Mouse (Mus musculus): ENCODE results near the gene Ttc19. TPM values are rescaled to one million over a fixed set of nuclear protein-coding genes. Genes with fewer than 3 reads are reported as not detected.

Gene Ttc19
- 24.1 and 27.4 TPM in 2 replicates for total RNA-seq (2012; rRNA removed)

DNA sequence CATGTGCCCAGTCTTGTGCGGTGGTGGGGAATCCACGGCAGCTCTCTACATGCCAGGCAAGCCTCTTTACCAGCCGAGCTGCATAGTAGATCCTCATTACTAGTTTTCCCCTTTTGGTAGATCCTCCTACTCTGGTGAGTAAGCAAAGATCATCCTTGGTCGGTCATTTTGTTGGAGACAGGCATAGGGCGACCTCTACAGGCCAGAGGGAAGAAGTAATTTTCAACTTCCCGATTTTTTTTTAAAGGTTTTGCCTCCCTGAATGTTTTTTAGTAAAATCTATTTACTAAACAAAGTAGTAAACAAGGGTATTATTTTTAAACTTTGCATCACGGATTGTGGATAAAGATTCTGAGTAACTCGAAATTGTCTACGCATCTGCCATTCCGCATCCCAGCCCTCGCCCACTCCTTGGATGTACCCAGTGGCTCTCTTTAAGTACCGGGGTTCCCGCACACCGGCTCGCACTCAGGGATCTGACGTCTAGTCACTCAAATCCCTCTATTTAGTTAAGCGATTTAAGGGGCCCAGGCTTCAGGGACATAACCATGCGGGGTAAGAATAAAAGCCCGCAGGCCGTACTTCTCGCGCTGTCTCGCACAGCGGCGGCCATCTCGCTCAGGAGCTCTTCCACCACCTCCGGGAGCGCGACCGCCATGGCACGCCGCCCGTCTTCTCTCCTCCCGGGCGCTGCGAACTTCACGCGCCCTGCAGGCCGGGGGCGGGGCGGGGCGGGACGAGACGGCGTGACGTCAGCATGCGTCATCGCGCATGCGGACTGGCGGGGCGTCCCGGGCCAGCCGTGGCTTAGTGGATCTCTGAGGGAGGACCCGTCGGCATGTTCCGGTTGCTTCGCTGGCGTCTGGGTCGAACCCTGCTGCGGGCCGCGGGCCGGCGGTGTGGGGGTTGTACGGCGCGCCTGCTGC is at the start of gene Ttc19, which contains the start of gene Zswim7:
Ttc19 (plus strand) TSS at position 799 of the 926 bp plus-strand sequence.
Zswim7 (minus strand) TSS at position 701 of the 926 bp plus-strand sequence.
- H3K4me3 ChIP-seq (ENCODE audit: insufficient read depth in 1 of 2, low read depth in 1 of 2, low read length in 2 of 2, poor library complexity in 1 of 2, severe bottlenecking in 1 of 2): peak within 1 kb of the TSS; percentile 96 to 98
- H3K36me3 ChIP-seq (ENCODE audit: control insufficient read depth, insufficient read depth, low read length, poor library complexity, severe bottlenecking): peaks cover 10% of the 10 kb centered on the region
- peak within 1 kb of the TSS; percentile 92 for H3K27ac ChIP-seq (ENCODE audit: insufficient read depth, low read depth, low read length, poor library complexity, severe bottlenecking)
- H3K9ac ChIP-seq (ENCODE audit: insufficient read depth, low read depth, low read length, poor library complexity, severe bottlenecking): peak within 1 kb of the TSS; percentile 99
- H3K4me1 ChIP-seq (ENCODE audit: control insufficient read depth in 2 of 2, insufficient read depth in 2 of 2, low read length in 2 of 2, poor library complexity in 1 of 2): 0 out of 4 replicates have a peak, but pooled peaks cover 0 to 1% of the 10 kb centered on the region in 2 experiments
- in situ Hi-C loops (cut with MboI; ENCODE audit: low sequenced_read_pairs in 2 of 2, unreplicated experiment in 2 of 2): no loop called here
- no peak for TF ChIP-seq HCFC1 (IDR thresholded peaks at IDR 0.05; ENCODE audit: borderline replicate concordance, insufficient read depth, low read length)
- TF ChIP-seq ZNF384 (IDR thresholded peaks at IDR 0.05; ENCODE audit: low read depth, low read length): peak; percentile 82; the same call in 1 of the 2 replicates
- TF ChIP-seq ZC3H11A (IDR thresholded peaks at IDR 0.05; ENCODE audit: borderline replicate concordance, low read depth, low read length): 0 out of 2 replicates have a peak, but pooled peaks have one; percentile 11
- TF ChIP-seq CHD2 (IDR thresholded peaks at IDR 0.05; ENCODE audit: low read depth, low read length): no peak
- peak; percentile 55; the same call in 1 of the 2 replicates for TF ChIP-seq MAFK (IDR thresholded peaks at IDR 0.05; ENCODE audit: insufficient read depth, low read depth, low read length)
- peak; percentile 79 for DNase-seq (ENCODE audit: low read depth, low spot score)
- no peaks in the 10 kb centered on the region for H3K9me3 ChIP-seq (ENCODE audit: control insufficient read depth, insufficient read depth, low read depth, low read length)

DNA sequence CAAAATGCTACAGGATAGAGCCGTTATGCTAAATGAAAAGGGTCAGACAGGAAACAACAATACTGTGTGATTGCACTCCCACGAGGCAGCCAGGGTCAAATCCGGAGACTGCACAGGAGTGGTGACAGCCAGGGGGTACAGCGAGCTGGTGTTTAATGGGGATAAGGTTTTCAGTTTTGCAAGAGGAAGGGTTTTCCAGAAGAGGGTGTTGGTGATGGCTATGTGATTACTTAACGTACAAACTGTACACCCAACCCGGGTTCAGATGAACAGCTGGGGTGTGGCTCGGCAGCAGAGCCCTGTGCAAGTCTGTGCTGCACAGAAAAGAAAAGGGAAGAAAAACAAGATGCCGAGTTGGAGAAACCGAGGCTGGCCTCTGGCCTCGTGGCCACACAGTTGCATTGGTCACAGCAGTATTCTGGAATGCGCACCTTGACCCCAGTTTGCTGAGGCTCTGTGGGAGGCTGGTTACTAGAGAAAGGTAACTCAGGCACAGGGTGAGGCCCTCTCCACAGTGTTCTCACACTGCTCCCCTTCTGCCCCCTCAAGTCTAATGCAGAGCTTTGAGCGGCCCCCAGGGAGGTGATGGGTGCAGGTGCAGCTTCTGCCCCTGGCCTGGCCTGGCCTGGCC is 40.5 kb upstream of the Ttc19 start:
- no peak for DNase-seq (ENCODE audit: low read depth, low spot score)
- Histone ChIP-seq H3K4me1 (ENCODE audit: control insufficient read depth in 2 of 2, insufficient read depth in 2 of 2, low read length in 2 of 2, poor library complexity in 1 of 2) (no peaks in the 10 kb centered on the region), H3K27ac (ENCODE audit: insufficient read depth, low read depth, low read length, poor library complexity, severe bottlenecking) (no peak overlapping the region), H3K9me3 (ENCODE audit: control insufficient read depth, insufficient read depth, low read depth, low read length) (no peaks in the 10 kb centered on the region; the same call in 1 of the 2 replicates), H3K9ac (ENCODE audit: insufficient read depth, low read depth, low read length, poor library complexity, severe bottlenecking) (no peak overlapping the region), H3K4me3 (ENCODE audit: insufficient read depth in 1 of 2, low read depth in 1 of 2, low read length in 2 of 2, poor library complexity in 1 of 2, severe bottlenecking in 1 of 2) (no peak overlapping the region), H3K36me3 (ENCODE audit: control insufficient read depth, insufficient read depth, low read length, poor library complexity, severe bottlenecking) (no peaks in the 10 kb centered on the region)
- TF ChIP-seq MAFK (IDR thresholded peaks at IDR 0.05; ENCODE audit: insufficient read depth, low read depth, low read length) (no peak), CHD2 (IDR thresholded peaks at IDR 0.05; ENCODE audit: low read depth, low read length) (no peak), ZC3H11A (IDR thresholded peaks at IDR 0.05; ENCODE audit: borderline replicate concordance, low read depth, low read length) (no peak), HCFC1 (IDR thresholded peaks at IDR 0.05; ENCODE audit: borderline replicate concordance, insufficient read depth, low read length) (no peak), ZNF384 (IDR thresholded peaks at IDR 0.05; ENCODE audit: low read depth, low read length) (no peak)
- in situ Hi-C loops (cut with MboI; ENCODE audit: low sequenced_read_pairs in 2 of 2, unreplicated experiment in 2 of 2): no loop called here

DNA sequence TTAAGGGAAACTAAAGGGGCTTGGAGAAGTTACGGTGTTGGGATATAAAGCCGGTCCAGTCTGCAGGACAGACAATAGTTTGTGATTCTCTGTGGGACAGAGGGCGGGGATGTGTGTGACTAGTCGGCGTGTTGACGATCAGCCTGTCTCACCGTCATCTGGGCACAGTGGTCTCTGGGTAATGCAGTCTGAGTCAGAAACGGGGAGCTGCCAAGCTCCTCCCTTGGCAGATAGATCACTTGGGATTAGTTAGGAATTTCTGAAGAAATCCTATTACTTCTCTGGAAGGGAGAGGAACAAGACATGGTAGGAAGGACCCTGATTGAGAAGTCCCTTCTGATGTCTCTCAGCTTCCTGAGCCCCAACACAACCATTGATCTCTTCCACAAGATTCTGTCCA is 37.4 kb upstream of the Ttc19 start:
- in situ Hi-C loops (cut with MboI; ENCODE audit: low sequenced_read_pairs in 2 of 2, unreplicated experiment in 2 of 2): no loop called here
- no peaks in the 10 kb centered on the region for H3K4me1 ChIP-seq (ENCODE audit: control insufficient read depth in 2 of 2, insufficient read depth in 2 of 2, low read length in 2 of 2, poor library complexity in 1 of 2)
- H3K27ac ChIP-seq (ENCODE audit: insufficient read depth, low read depth, low read length, poor library complexity, severe bottlenecking): no peak overlapping the region
- H3K4me3 ChIP-seq (ENCODE audit: insufficient read depth in 1 of 2, low read depth in 1 of 2, low read length in 2 of 2, poor library complexity in 1 of 2, severe bottlenecking in 1 of 2): no peak overlapping the region
- no peak overlapping the region for H3K9ac ChIP-seq (ENCODE audit: insufficient read depth, low read depth, low read length, poor library complexity, severe bottlenecking)
- no peaks in the 10 kb centered on the region for H3K36me3 ChIP-seq (ENCODE audit: control insufficient read depth, insufficient read depth, low read length, poor library complexity, severe bottlenecking)
- no peaks in the 10 kb centered on the region; the same call in 1 of the 2 replicates for H3K9me3 ChIP-seq (ENCODE audit: control insufficient read depth, insufficient read depth, low read depth, low read length)
- no peak for TF ChIP-seq HCFC1 (IDR thresholded peaks at IDR 0.05; ENCODE audit: borderline replicate concordance, insufficient read depth, low read length)
- no peak for TF ChIP-seq CHD2 (IDR thresholded peaks at IDR 0.05; ENCODE audit: low read depth, low read length)
- TF ChIP-seq MAFK (IDR thresholded peaks at IDR 0.05; ENCODE audit: insufficient read depth, low read depth, low read length): no peak
- TF ChIP-seq ZC3H11A (IDR thresholded peaks at IDR 0.05; ENCODE audit: borderline replicate concordance, low read depth, low read length): no peak
- TF ChIP-seq ZNF384 (IDR thresholded peaks at IDR 0.05; ENCODE audit: low read depth, low read length): no peak
- DNase-seq (ENCODE audit: low read depth, low spot score): no peak

DNA sequence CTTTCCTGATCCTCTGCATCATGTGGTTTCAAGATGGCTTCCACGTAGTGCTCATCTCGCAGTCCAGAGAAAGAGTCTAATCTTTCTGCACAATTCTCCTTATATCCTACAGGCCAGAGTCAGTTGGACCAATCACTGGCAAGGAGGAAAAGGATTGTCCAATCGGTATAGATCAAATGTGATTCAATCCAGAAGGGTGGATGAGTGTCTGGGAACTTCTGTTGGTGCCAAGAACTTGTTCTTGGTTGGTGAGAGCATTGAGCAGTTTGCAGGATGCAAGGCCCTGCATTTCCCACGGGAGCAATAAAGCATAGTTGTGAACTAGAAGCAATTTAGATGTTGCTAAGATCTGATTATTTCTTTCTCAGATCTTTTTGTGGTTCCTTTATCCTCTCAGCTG is 36.8 kb upstream of the Ttc19 start:
- no peak overlapping the region for H3K9ac ChIP-seq (ENCODE audit: insufficient read depth, low read depth, low read length, poor library complexity, severe bottlenecking)
- DNase-seq (ENCODE audit: low read depth, low spot score): no peak
- no peak for TF ChIP-seq MAFK (IDR thresholded peaks at IDR 0.05; ENCODE audit: insufficient read depth, low read depth, low read length)
- no peak for TF ChIP-seq ZC3H11A (IDR thresholded peaks at IDR 0.05; ENCODE audit: borderline replicate concordance, low read depth, low read length)
- TF ChIP-seq CHD2 (IDR thresholded peaks at IDR 0.05; ENCODE audit: low read depth, low read length): no peak
- TF ChIP-seq ZNF384 (IDR thresholded peaks at IDR 0.05; ENCODE audit: low read depth, low read length): no peak
- no peak for TF ChIP-seq HCFC1 (IDR thresholded peaks at IDR 0.05; ENCODE audit: borderline replicate concordance, insufficient read depth, low read length)
- H3K9me3 ChIP-seq (ENCODE audit: control insufficient read depth, insufficient read depth, low read depth, low read length): no peaks in the 10 kb centered on the region; the same call in 1 of the 2 replicates
- H3K36me3 ChIP-seq (ENCODE audit: control insufficient read depth, insufficient read depth, low read length, poor library complexity, severe bottlenecking): no peaks in the 10 kb centered on the region
- H3K27ac ChIP-seq (ENCODE audit: insufficient read depth, low read depth, low read length, poor library complexity, severe bottlenecking): no peak overlapping the region
- H3K4me1 ChIP-seq (ENCODE audit: control insufficient read depth in 2 of 2, insufficient read depth in 2 of 2, low read length in 2 of 2, poor library complexity in 1 of 2): no peaks in the 10 kb centered on the region
- in situ Hi-C loops (cut with MboI; ENCODE audit: low sequenced_read_pairs in 2 of 2, unreplicated experiment in 2 of 2): no loop called here
- no peak overlapping the region for H3K4me3 ChIP-seq (ENCODE audit: insufficient read depth in 1 of 2, low read depth in 1 of 2, low read length in 2 of 2, poor library complexity in 1 of 2, severe bottlenecking in 1 of 2)
